Mouse (Mus musculus): ENCODE measurements around the gene Prss45. TPM values are rescaled to one million over a fixed set of nuclear protein-coding genes. Genes with fewer than 3 reads are reported as not detected.

The Prss45 gene
- polyA plus RNA-seq, 1 experiment from 2014 or later: not detected

GRCm38 (mm10) chr9:110879191-110879920 is 45.0 kb downstream of the Prss45 start, which contains the start of gene Als2cl:
Gene Als2cl, plus strand, starts transcription at chr9:110879870.
- no peaks in the 10 kb centered on the region for H3K9me3 ChIP-seq (ENCODE audit: control insufficient read depth)
- no peaks in the 10 kb centered on the region for H3K27me3 ChIP-seq (replicated peaks; ENCODE audit: control insufficient read depth, insufficient read depth, low read length)
- H3K4me2 ChIP-seq (replicated peaks; ENCODE audit: low read depth): peak within 1 kb of the TSS; percentile 75
- no peaks in the 10 kb centered on the region; the same call in 1 of the 2 replicates for H3K36me3 ChIP-seq (ENCODE audit: control insufficient read depth, insufficient read depth)
- no peak for ATAC-seq
- TF ChIP-seq CTCF (IDR thresholded peaks at IDR 0.05; ENCODE audit: low read depth): no peak
- 18% methylated on average over 12 of the region's 12 CpGs for WGBS
- peak within 1 kb of the TSS; percentile 60 for H3K9ac ChIP-seq (ENCODE audit: low read depth, low read length)
- peak within 1 kb of the TSS; percentile 49 for H3K4me3 ChIP-seq (ENCODE audit: low read depth, low read length)
- peaks cover 12% of the 10 kb centered on the region for H3K4me1 ChIP-seq (replicated peaks; ENCODE audit: control insufficient read depth, insufficient read depth, low read length)
- peak within 1 kb of the TSS; percentile 88 for H3K27ac ChIP-seq (ENCODE audit: low read depth, low read length)

GRCm38 (mm10) chr9:110879998-110880561 is 45.7 kb downstream of the Prss45 start, which contains the start of gene Tmie:
Gene Tmie, minus strand, starts transcription at chr9:110880113.
- Histone ChIP-seq H3K27ac (ENCODE audit: low read depth, low read length) (peak within 1 kb of the TSS; percentile 88), H3K27me3 (replicated peaks; ENCODE audit: control insufficient read depth, insufficient read depth, low read length) (no peaks in the 10 kb centered on the region), H3K4me2 (replicated peaks; ENCODE audit: low read depth) (peak within 1 kb of the TSS; percentile 75), H3K4me3 (ENCODE audit: low read depth, low read length) (peak within 1 kb of the TSS; percentile 49), H3K9me3 (ENCODE audit: control insufficient read depth) (no peaks in the 10 kb centered on the region), H3K4me1 (replicated peaks; ENCODE audit: control insufficient read depth, insufficient read depth, low read length) (peaks cover 5% of the 10 kb centered on the region), H3K36me3 (ENCODE audit: control insufficient read depth, insufficient read depth) (peaks cover 7% of the 10 kb centered on the region; the same call in 1 of the 2 replicates), H3K9ac (ENCODE audit: low read depth, low read length) (peak within 1 kb of the TSS; percentile 60)
- TF ChIP-seq CTCF (IDR thresholded peaks at IDR 0.05; ENCODE audit: low read depth): peak; percentile 30
- ATAC-seq: peak; percentile 77
- WGBS: under 1% methylated on average over 43 of the region's 57 CpGs

- peak overlapping the region; percentile 60; the same call in 1 of the 2 replicates for H3K9ac ChIP-seq (ENCODE audit: low read depth, low read length)
- no peaks in the 10 kb centered on the region for H3K27me3 ChIP-seq (replicated peaks; ENCODE audit: control insufficient read depth, insufficient read depth, low read length)
- no peaks in the 10 kb centered on the region for H3K9me3 ChIP-seq (ENCODE audit: control insufficient read depth)
- peaks cover 11% of the 10 kb centered on the region; the same call in 1 of the 2 replicates for H3K36me3 ChIP-seq (ENCODE audit: control insufficient read depth, insufficient read depth)
- peak overlapping the region; percentile 75 for H3K4me2 ChIP-seq (replicated peaks; ENCODE audit: low read depth)
- peak; percentile 43 for ATAC-seq
- 31% methylated on average over 4 of the region's 4 CpGs for WGBS
- TF ChIP-seq CTCF (IDR thresholded peaks at IDR 0.05; ENCODE audit: low read depth): no peak
- peak overlapping the region; percentile 49 for H3K4me3 ChIP-seq (ENCODE audit: low read depth, low read length)
- H3K4me1 ChIP-seq (replicated peaks; ENCODE audit: control insufficient read depth, insufficient read depth, low read length): peaks cover 5% of the 10 kb centered on the region
- peak overlapping the region; percentile 88 for H3K27ac ChIP-seq (ENCODE audit: low read depth, low read length)
Measured at GRCm38 (mm10) chr9:110880772-110881171, 46.4 kb downstream of the Prss45 start.

- no peak overlapping the region for H3K4me3 ChIP-seq (ENCODE audit: low read depth, low read length)
- H3K36me3 ChIP-seq (ENCODE audit: control insufficient read depth, insufficient read depth): peaks cover 16% of the 10 kb centered on the region; the same call in 1 of the 2 replicates
- peak overlapping the region; percentile 75 for H3K4me2 ChIP-seq (replicated peaks; ENCODE audit: low read depth)
- no peaks in the 10 kb centered on the region for H3K27me3 ChIP-seq (replicated peaks; ENCODE audit: control insufficient read depth, insufficient read depth, low read length)
- 72% methylated on average over 7 of the region's 7 CpGs for WGBS
- no peaks in the 10 kb centered on the region for H3K9me3 ChIP-seq (ENCODE audit: control insufficient read depth)
- no peak for ATAC-seq
- no peak for TF ChIP-seq CTCF (IDR thresholded peaks at IDR 0.05; ENCODE audit: low read depth)
- H3K27ac ChIP-seq (ENCODE audit: low read depth, low read length): no peak overlapping the region
- 0 out of 2 replicates have a peak overlapping the region, but pooled peaks have one; percentile 2 for H3K9ac ChIP-seq (ENCODE audit: low read depth, low read length)
- H3K4me1 ChIP-seq (replicated peaks; ENCODE audit: control insufficient read depth, insufficient read depth, low read length): peaks cover 5% of the 10 kb centered on the region
Measured at GRCm38 (mm10) chr9:110881953-110882352, 47.6 kb downstream of the Prss45 start.

GRCm38 (mm10) chr9:110887388-110888303 is 53.3 kb downstream of the Prss45 start:
- Histone ChIP-seq H3K4me3 (ENCODE audit: low read depth, low read length) (no peak overlapping the region), H3K4me1 (replicated peaks; ENCODE audit: control insufficient read depth, insufficient read depth, low read length) (peaks cover 3% of the 10 kb centered on the region; the same call in 1 of the 2 replicates), H3K36me3 (ENCODE audit: control insufficient read depth, insufficient read depth) (peaks cover 37% of the 10 kb centered on the region; the same call in 1 of the 2 replicates), H3K4me2 (replicated peaks; ENCODE audit: low read depth) (no peak overlapping the region), H3K9me3 (ENCODE audit: control insufficient read depth) (no peaks in the 10 kb centered on the region), H3K27me3 (replicated peaks; ENCODE audit: control insufficient read depth, insufficient read depth, low read length) (no peaks in the 10 kb centered on the region), H3K27ac (ENCODE audit: low read depth, low read length) (no peak overlapping the region), H3K9ac (ENCODE audit: low read depth, low read length) (no peak overlapping the region)
- WGBS: 69% methylated on average over 9 of the region's 9 CpGs
- no peak for ATAC-seq
- no peak for TF ChIP-seq CTCF (IDR thresholded peaks at IDR 0.05; ENCODE audit: low read depth)
